Mouse (Mus musculus) frontal cortex, postnatal 10 days (tissue): Measurements from ENCODE around the gene Rpp21.
"Not testable (repeated sequence)": the region's sequence is repeated elsewhere in the genome, so short reads cannot be mapped to it uniquely, and the experiment has no call there.

Source experiments
- DNase-seq, 2 experiments: peaks; one replicate each; pipeline ENCODE4 v3.0.0; 2022; ENCODE audit warnings: low spot score in 2 of 2, mixed read lengths in 1 of 2

Gene Rpp21

DNA sequence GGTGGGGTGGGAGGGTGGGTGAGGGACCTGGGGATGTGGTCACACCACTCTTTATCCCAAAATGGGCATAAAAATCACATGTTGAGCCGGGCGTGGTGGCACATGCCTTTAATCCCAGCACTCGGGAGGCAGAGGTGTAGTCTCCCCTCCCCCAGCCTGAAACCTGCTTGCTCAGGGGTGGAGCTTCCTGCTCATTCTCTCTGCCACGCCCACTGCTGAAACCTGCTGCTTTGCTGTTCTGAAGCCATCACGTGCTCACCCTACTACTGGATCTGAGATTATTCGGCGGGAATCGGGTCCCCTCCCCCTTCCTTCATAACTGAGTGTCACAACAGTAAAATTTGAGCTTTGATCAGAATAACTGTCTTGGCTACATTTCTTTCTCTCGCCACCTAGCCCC lies 22.6 kb downstream of the Rpp21 start:
- not testable (repeated sequence) for DNase-seq

DNA sequence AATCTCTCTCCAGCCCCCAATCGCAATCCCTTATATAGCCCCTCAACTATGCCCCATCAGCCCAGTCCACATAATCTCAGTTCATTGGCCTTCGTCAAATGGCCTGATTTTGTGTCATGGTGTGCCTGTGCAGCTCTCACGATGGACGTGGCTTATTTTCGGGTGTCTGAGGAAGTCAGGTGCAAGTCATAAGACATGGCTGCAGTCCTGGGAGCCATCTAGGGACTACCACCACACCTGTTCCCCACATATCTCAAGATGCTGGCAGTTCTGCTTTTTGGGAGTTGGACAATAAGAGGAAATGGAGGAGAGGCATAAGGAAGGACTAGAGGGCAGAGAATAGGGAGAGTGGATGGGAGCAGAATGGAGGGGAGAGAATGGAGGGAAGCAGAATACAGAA lies 24.3 kb downstream of the Rpp21 start:
- DNase-seq = no peak

DNA sequence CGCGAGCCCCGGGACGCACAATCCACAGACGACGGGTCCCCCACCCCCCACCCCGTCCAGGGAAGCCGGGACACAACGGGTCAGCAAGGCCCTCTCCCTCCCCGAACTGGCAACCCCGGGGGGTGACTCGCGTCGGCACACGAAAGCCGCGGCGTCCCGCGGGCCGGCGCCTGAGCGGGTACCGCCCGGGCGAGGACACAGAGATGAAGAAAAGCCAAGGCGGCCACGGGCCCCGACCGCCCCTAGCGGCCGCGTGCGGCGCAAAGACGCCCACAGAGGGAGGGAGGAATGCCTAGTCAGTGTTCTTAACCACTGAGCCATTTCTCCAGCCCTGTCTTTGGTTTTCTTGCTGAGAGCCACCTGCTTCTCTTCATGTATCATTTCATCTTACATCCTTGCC lies 26.6 kb downstream of the Rpp21 start:
- DNase-seq = peak; percentile 21 to 59

DNA sequence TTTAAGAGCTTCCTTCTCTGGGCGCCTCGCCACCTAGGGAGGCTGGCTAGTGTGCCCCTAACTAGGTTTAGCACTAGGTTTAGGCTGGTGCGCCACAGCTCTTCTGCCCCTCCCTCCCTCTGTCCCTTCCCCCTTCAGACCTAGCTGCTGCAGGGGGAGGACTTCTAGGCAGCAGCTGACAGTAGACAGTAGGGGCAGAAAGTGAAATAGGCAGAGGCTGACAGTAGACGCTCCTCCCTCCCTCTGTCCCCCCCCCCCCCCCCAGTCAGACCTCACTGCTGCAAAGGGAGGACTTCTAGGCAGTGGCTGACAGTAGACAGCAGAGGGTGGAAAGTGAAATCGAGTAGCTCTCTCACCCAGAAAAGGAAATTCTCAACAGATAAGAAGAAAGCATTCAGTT lies 28.8 kb downstream of the Rpp21 start:
- no peak for DNase-seq

DNA sequence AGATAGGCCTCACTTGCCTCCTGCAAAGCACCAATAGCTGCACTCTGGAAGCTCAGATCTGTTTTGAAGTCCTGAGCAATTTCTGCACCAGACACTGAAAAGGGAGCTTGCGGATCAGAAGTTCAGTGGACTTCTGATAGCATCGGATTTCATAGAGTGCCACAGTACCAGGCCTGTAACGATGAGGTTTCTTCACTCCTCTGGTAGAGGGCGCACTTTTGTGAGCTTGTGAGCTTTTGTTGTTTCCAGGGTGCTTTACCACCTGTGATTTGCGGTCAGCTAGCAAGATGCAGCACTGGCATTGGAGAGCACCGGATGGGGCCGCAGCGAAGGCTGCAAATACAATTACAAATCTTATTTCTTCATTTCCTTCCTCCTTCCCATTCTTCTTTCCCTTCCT lies 30.9 kb downstream of the Rpp21 start:
- DNase-seq = no peak

DNA sequence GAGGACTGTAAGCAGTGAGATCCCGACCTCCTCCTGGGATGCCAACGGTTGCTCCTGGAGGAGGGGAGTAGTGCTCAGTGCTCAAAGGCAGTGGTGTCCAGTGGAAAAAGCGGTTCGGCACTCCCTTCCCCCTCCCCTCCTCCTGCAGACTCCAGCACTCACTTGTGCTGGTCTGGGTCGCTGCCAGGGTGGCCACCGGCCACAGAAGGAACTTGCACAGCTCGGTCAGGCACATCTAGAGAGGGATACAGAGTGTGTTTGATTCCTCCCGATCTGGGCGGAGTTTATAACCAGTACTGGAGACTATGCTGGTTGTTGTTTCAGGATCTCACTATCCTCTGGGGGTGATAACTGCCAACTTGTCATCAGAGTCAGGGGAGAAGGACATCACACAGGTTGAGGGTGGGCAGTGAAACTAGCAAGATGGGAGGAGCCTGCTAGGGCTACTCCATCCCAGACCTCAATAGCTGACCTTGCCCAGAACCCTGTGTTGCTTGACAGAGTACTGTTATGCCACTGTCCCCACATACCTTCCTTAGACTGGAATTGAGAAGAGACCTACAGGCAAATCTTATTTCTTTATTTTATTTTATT lies 32.5 kb downstream of the Rpp21 start:
- no peak for DNase-seq

DNA sequence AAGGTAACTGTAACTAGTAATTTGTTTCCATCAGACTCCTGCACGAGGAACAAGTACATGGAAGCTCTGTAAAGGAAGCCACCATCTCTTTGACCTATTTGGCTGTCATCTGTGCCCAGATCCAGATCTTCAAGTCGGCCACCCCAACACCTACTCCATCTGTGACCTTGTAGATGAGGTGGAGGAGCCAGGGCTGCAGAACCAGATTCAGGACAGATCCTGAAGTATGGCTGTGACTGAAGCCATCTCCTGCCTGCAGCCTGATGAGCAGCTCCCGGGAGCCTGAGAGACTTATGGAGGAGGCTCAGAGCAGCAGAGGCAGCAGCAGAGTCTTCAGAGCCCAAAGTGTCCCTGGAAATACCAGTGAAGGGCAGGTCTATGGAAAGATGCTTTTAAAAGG lies 33.4 kb downstream of the Rpp21 start:
- DNase-seq = no peak

DNA sequence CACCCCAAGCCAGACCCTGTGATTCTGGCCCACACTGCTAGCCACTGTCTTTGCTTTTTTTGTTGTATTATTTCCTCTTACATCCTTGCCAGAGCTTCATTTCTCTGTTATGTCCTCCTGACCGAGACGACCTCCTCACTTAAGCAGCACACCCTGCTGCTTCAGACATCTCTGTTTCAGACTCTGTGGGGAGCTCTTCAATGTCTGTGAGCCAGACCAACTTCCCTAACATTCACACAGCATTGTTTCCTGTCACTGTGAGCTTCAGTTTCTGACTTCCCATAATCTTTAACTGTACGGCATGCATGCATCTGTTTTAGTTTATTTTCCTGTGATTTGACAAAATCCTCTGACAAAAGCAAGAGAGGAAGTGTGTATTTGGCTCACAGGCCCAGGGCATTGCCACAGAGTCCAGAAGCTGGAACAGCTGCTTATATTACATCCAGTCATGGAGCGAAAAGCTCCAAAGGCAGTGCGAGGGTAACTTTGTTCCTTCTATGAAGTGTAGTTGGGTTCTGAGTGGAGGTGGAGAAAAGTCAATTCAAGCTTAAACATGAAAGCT lies 39.2 kb downstream of the Rpp21 start:
- DNase-seq = no peak

DNA sequence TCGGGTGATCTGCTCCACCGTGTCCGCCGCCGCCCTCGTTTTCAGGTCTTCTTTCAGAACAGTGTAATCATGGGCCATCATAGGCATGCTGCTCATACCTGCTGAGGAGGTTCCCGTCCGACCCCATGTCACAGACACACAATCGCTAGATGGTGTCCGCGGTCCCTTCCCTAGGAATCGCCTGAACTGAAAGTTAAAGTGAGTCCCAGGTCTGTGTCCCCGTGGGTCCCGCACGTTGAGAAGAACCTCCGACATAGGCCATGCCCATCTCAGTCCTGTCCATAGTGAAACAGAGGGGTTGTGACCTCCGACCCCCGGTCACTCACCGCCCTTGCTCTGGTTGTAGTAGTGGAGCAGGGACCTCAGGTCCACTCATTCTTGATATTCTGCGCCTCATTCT lies 42.3 kb downstream of the Rpp21 start:
- no peak for DNase-seq

DNA sequence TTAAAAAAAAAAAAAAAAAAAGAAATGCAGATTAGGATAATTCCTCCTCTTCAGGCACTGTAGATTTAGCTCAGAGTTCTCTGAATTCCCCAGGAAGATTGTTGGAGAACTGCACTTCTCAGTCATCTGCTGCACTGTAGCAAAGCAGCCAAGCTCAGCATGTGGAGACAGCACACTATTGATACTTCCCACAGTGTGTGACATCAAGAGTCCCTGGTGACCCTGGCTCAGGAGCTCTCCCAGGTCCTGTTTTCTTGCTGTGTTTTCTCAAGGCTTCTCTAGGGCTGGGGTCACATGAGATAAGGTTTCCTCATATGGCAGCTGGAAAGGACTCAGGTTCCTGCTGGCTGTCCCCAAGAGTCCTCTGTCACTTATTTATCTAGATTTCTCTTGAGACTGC lies 51.0 kb downstream of the Rpp21 start:
- DNase-seq = no peak

DNA sequence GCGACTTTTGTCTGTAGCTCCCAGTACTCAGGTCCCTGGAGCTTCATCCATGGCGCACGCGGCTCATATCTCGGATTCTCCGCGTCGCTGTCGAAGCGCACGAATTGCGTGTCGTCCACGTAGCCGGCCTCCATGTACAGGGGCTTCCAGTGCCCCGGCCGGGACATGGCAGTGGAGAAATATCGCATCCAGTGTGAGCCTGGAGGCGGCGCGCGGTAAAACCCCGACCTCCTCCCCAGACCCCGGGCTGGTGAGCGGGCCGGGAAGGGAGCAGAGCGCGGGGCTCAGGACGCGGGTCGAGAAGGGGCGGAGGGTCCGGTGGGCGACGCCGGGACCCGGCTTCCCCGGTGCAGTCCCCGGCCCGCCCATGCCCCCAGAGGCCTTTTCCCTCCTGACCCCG lies 52.0 kb downstream of the Rpp21 start:
- no peak for DNase-seq
